Mouse (Mus musculus) embryonic facial prominence, embryonic 13.5 days (tissue): ENCODE results near the gene Il20. TPM values are rescaled to one million over a fixed set of nuclear protein-coding genes. Genes with fewer than 3 reads are reported as not detected.

Source experiments
- ATAC-seq: fragments of 200-750 bp; cut with Nextera tagmentation; 2 replicates; pipeline ENCODE4 v1.8.0; 2017; ENCODE audit warnings: low read depth; ENCODE audit not compliant: insufficient number of reproducible peaks, insufficient read depth, low FRiP score, low TSS enrichment
- H3K27ac ChIP-seq: fragments of 300-500 bp; sonication (generic); 2 replicates; pipeline ENCODE4 v1.5.1; 2015; ENCODE audit warnings: moderate library complexity, mild to moderate bottlenecking, inconsistent platforms
- H3K27me3 ChIP-seq: fragments of 300-500 bp; sonication (generic); 2 replicates; pipeline ENCODE4 v1.6.1; 2015; ENCODE audit warnings: mild to moderate bottlenecking, inconsistent platforms
- H3K36me3 ChIP-seq: fragments of 300-500 bp; sonication (generic); 2 replicates; pipeline ENCODE4 v1.6.1; 2015; ENCODE audit warnings: mild to moderate bottlenecking, inconsistent platforms
- H3K4me1 ChIP-seq: fragments of 300-500 bp; sonication (generic); 2 replicates; pipeline ENCODE4 v1.6.1; 2015; ENCODE audit warnings: inconsistent platforms
- H3K4me2 ChIP-seq: fragments of 300-500 bp; sonication (generic); 2 replicates; pipeline ENCODE4 v1.6.1; 2015; ENCODE audit warnings: moderate library complexity, mild to moderate bottlenecking, inconsistent platforms
- H3K4me3 ChIP-seq: fragments of 300-500 bp; sonication (generic); 2 replicates; pipeline ENCODE4 v1.5.1; 2015; ENCODE audit warnings: mild to moderate bottlenecking, inconsistent platforms
- H3K9ac ChIP-seq: fragments of 300-500 bp; sonication (generic); 2 replicates; pipeline ENCODE4 v1.6.1; 2015; ENCODE audit warnings: mild to moderate bottlenecking, inconsistent platforms
- H3K9me3 ChIP-seq: fragments of 300-500 bp; sonication (generic); 2 replicates; pipeline ENCODE4 v1.6.1; 2016; ENCODE audit warnings: inconsistent platforms
- WGBS: fragments of 180-500 bp; shearing (Covaris S2); methylation state at CpG from one replicate; pipeline ENCODE4 v1.1.7; 2015; ENCODE audit warnings: mixed read lengths; 5-methylcytosine and 5-hydroxymethylcytosine counted together
- polyA plus RNA-seq: library from polyadenylated mRNA; unstranded; fragments of >200 nt; fragmentation: Nextera tagmentation; extraction: Ambion mirVana; gene quantifications from 2 replicates; pipeline ENCODE4 v1.2.1, GENCODE M21; 2015

The Il20 gene
- polyA plus RNA-seq, 1 experiment from 2014 or later: not detected

DNA sequence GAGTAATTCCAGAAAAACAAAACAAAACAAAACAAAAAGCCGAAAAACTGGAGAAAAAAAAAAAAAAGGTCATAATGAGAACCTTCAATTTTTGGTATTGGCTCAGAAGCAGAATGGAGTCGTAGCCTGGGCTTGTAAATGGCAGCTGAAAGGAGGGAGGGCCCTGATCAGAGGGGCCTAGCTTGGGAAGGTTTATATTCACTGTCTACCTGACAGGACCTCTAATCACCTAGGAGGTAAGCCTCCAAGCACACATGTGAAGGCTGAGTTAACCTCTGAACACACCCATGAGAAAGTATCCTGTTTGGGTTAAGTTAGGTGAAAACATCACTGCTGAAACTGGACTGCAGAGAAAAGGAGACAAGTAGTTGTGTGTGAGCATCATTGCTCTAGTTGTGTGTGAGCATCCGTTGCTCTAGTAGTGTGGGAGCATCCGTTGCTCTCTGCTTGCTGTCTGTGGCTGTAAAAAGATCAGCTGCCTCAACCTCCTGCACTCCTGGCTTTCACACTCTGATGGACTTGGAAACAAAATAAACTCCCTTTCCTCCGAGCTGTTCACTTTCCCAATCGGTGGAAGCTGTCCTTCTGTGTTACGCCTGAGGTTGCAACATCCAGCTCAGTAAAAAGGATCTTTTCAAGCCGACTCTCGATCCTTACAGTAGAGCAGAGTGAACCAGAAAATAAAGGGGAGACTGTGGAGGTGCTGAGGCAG, 17.8 kb downstream of the Il20 start:
- Histone ChIP-seq H3K4me1 (peaks cover 7% of the 10 kb centered on the region; the same call in 1 of the 2 replicates), H3K9ac (no peak overlapping the region), H3K9me3 (no peaks in the 10 kb centered on the region), H3K4me2 (no peak overlapping the region), H3K36me3 (no peaks in the 10 kb centered on the region), H3K4me3 (no peak overlapping the region), H3K27me3 (no peaks in the 10 kb centered on the region), H3K27ac (no peak overlapping the region)
- WGBS: 68% methylated on average over 9 of the region's 9 CpGs
- ATAC-seq: no peak

DNA sequence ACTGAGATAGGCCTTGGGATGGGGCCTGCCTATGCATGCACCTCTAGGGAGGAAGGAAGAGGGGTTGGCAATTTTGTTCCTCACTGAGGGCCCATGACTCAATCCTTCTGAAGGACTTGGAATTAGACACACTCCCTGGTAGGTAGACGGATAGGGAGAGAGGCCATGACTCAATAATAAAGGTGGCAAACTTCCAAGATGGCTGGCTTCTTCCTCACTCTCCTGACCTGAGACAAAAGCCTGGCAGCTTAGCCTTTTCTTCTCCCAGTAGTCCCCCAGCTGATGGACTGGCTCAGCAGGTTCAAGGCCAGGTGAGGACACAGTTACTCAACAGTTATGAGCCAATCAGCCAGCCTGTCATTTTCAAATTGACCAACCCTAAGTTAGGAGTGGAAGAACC, 18.8 kb downstream of the Il20 start:
- ATAC-seq: no peak
- 69% methylated on average over 1 of the region's 1 CpGs for WGBS
- no peaks in the 10 kb centered on the region for H3K36me3 ChIP-seq

GRCm38 (mm10) chr1:130887354-130887753, 23.9 kb downstream of the Il20 start, which contains the start of gene Il24:
Gene Il24, minus strand, starts transcription at chr1:130887454.
- H3K27ac ChIP-seq: no peak within 1 kb of the TSS
- no peaks in the 10 kb centered on the region for H3K27me3 ChIP-seq
- no peak within 1 kb of the TSS for H3K4me2 ChIP-seq
- H3K4me1 ChIP-seq: no peaks in the 10 kb centered on the region
- no peak within 1 kb of the TSS for H3K9ac ChIP-seq
- H3K9me3 ChIP-seq: no peaks in the 10 kb centered on the region
- ATAC-seq: no peak
- no peaks in the 10 kb centered on the region for H3K36me3 ChIP-seq
- H3K4me3 ChIP-seq: no peak within 1 kb of the TSS

More for the DNA sequence above, 18.8 kb downstream of the Il20 start:
- H3K9ac ChIP-seq: no peak overlapping the region
- H3K4me2 ChIP-seq: no peak overlapping the region
- H3K27ac ChIP-seq: no peak overlapping the region
- H3K9me3 ChIP-seq: no peaks in the 10 kb centered on the region
- peaks cover 7% of the 10 kb centered on the region; the same call in 1 of the 2 replicates for H3K4me1 ChIP-seq
- no peaks in the 10 kb centered on the region for H3K27me3 ChIP-seq
- H3K4me3 ChIP-seq: no peak overlapping the region

DNA sequence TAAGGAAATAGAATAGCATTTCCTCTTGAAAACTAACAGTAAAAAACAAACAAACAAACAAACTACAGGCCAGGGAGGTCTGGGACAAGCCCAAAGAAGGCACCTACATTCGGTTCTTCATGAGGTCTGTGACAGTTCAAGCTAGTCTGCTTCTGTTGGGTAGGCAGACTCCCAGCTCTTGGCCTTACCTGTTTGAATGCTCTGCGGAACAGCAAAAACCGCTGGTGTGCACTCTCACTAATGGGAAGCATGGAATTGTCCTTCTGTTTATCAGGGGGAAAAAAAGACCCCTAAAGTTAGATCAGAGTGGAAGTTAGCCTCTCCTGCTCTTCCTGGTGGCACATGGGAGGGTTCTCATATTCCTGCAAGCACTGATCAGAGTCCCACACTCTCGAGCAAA, 28.1 kb downstream of the Il20 start:
- no peaks in the 10 kb centered on the region for H3K36me3 ChIP-seq
- H3K4me3 ChIP-seq: no peak overlapping the region
- 79% methylated on average over 4 of the region's 4 CpGs for WGBS
- H3K27me3 ChIP-seq: peaks cover 19% of the 10 kb centered on the region
- H3K9ac ChIP-seq: no peak overlapping the region
- H3K4me2 ChIP-seq: no peak overlapping the region
- H3K9me3 ChIP-seq: no peaks in the 10 kb centered on the region
- H3K27ac ChIP-seq: no peak overlapping the region
- peaks cover 3% of the 10 kb centered on the region; the same call in 1 of the 2 replicates for H3K4me1 ChIP-seq
- ATAC-seq: no peak

- no peaks in the 10 kb centered on the region for H3K36me3 ChIP-seq
These were observed 31.3 kb downstream of the Il20 start for GRCm38 (mm10) chr1:130879927-130880326.

GRCm38 (mm10) chr1:130877889-130878614, 33.2 kb downstream of the Il20 start:
- Histone ChIP-seq H3K9me3 (no peaks in the 10 kb centered on the region), H3K27ac (no peak overlapping the region), H3K4me2 (peak overlapping the region; percentile 92), H3K9ac (peak overlapping the region; percentile 65), H3K4me3 (peak overlapping the region; percentile 49), H3K36me3 (no peaks in the 10 kb centered on the region), H3K27me3 (peaks cover 31% of the 10 kb centered on the region), H3K4me1 (peaks cover 8% of the 10 kb centered on the region; the same call in 1 of the 2 replicates)
- 3% methylated on average over 41 of the region's 43 CpGs for WGBS
- ATAC-seq: peak; percentile 63; the same call in 1 of the 2 replicates

More at GRCm38 (mm10) chr1:130879927-130880326, 31.3 kb downstream of the Il20 start:
- no peak overlapping the region for H3K27ac ChIP-seq
- WGBS: 91% methylated on average over 7 of the region's 7 CpGs
- H3K9me3 ChIP-seq: no peaks in the 10 kb centered on the region
- no peak for ATAC-seq
- H3K4me3 ChIP-seq: no peak overlapping the region
- H3K27me3 ChIP-seq: peaks cover 31% of the 10 kb centered on the region
- H3K4me2 ChIP-seq: no peak overlapping the region
- H3K9ac ChIP-seq: no peak overlapping the region
- H3K4me1 ChIP-seq: peaks cover 8% of the 10 kb centered on the region; the same call in 1 of the 2 replicates

DNA sequence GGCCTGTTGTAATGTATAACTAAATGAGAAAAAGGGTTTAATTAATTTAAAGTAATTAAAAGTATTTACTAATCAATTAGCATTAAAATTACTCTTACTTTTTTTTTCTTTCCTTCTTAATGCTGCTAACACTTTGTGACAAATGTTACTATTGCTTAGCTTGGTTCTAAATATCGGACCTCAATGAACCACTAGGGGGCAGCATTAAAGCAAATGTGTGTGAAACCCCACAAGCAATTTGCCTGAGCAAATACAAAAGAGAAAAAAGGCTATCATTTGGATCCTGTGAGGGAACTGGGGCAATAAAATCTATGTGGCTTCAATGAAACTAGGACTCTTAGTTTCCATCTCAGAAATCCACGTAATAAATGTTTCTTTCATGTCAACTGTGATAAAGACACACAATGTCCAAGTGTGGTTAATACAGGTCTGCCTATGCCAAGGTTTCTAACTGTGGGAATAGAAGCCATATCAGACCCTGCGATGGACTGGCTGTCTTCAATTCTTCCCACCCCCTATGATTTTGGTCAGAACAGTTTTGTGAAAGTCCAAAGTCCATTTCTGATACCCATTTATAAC, 34.2 kb downstream of the Il20 start:
- Histone ChIP-seq H3K9me3 (no peaks in the 10 kb centered on the region), H3K27ac (no peak overlapping the region), H3K4me3 (no peak overlapping the region), H3K27me3 (peaks cover 31% of the 10 kb centered on the region), H3K36me3 (no peaks in the 10 kb centered on the region), H3K4me2 (no peak overlapping the region), H3K9ac (no peak overlapping the region), H3K4me1 (peaks cover 8% of the 10 kb centered on the region; the same call in 1 of the 2 replicates)
- 24% methylated on average over 3 of the region's 3 CpGs for WGBS
- no peak for ATAC-seq

- ATAC-seq: no peak
- Histone ChIP-seq H3K4me2 (no peak overlapping the region), H3K4me1 (peaks cover 8% of the 10 kb centered on the region; the same call in 1 of the 2 replicates), H3K27me3 (peaks cover 31% of the 10 kb centered on the region), H3K9ac (no peak overlapping the region), H3K36me3 (no peaks in the 10 kb centered on the region), H3K9me3 (no peaks in the 10 kb centered on the region), H3K4me3 (no peak overlapping the region), H3K27ac (no peak overlapping the region)
- 61% methylated on average over 3 of the region's 3 CpGs for WGBS
These were observed 35.3 kb downstream of the Il20 start for GRCm38 (mm10) chr1:130875910-130876309.

DNA sequence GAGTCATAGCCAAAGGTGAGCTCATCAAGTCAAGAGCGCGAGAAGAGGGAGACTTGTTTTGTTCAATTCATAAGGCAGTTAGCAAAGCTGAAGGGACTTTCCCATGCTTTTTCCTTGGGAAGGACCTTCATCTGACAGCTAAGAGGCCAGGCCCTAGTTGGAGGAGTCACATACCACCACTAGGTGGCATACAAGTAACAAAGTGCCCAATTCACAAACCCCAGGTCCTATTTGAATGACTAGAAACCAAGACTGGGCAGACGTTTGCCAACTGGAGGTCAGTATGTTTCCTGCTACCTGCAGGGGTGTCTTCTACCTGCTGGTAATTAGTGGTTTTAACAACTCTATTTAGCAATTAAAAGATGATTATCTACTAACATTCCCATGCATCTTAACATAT, 36.1 kb downstream of the Il20 start:
- no peak for ATAC-seq
- WGBS: 41% methylated on average over 3 of the region's 3 CpGs

DNA sequence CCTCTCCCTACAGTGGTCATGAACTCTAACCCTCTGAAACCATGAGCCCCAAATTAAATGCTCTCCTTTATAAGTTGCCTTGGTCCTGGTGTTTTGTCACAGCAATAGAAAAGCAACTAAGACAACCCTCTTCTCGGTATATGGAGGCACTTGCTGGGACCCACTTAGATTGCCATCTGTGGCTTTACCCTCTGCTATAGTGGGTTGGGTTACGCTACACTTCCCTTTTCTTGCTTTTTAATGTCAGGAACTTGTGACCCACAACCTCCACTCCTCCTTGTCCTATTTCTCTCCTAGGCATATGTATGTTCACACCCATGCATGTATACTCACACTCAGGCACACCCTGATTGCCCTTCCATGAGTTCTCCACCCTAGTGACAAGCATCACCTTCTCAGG, 38.3 kb downstream of the Il20 start:
- Histone ChIP-seq H3K27me3 (peaks cover 9% of the 10 kb centered on the region), H3K27ac (no peak overlapping the region), H3K4me3 (no peak overlapping the region), H3K9ac (no peak overlapping the region), H3K4me1 (peaks cover 2% of the 10 kb centered on the region; the same call in 1 of the 2 replicates), H3K9me3 (no peaks in the 10 kb centered on the region), H3K36me3 (no peaks in the 10 kb centered on the region), H3K4me2 (no peak overlapping the region)
- 87% methylated on average over 2 of the region's 2 CpGs for WGBS
- no peak for ATAC-seq

More for the DNA sequence above, 36.1 kb downstream of the Il20 start:
- H3K27me3 ChIP-seq: peaks cover 29% of the 10 kb centered on the region
- H3K27ac ChIP-seq: no peak overlapping the region
- H3K36me3 ChIP-seq: no peaks in the 10 kb centered on the region
- peaks cover 8% of the 10 kb centered on the region; the same call in 1 of the 2 replicates for H3K4me1 ChIP-seq
- H3K4me2 ChIP-seq: no peak overlapping the region
- H3K9me3 ChIP-seq: no peaks in the 10 kb centered on the region
- H3K9ac ChIP-seq: no peak overlapping the region
- H3K4me3 ChIP-seq: no peak overlapping the region

DNA sequence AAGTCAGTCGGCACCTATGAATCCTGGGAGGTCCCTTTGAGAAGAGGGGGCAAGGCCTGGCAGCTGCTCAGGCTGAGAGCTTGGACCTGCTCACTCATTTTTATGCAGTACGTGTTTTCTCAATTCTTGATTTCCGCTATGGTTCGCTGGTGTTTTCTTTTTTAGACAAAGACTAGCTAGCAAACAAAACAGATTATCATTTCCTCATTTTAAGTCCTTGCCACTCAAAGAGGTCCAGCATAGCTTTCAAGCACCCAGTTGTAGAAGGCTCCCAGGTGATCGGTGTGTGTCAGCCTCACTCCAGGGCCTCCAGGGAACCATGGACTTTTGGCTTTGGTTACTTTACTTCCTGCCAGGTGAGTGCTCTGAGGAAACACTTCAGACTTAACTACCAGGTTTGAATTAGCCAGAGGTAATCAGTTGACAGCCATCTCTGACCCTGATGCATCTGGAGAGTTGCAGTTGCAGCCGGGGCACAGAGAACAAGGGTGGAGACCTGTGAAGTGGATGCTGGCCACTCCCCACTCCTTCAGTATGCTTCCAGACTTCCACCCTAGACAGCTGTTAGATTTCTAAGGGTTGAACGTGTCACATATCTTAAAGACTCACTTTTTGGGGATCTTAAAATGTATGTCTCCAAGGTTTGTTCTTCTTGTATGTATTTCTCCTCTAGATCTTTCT, 45.6 kb downstream of the Il20 start, which contains the start of gene Fcmr:
Gene Fcmr, plus strand, starts transcription at position 129 of the 681 bp plus-strand sequence.
- H3K9ac ChIP-seq: no peak within 1 kb of the TSS
- no peak for ATAC-seq

More for the DNA sequence above, 45.6 kb downstream of the Il20 start, which contains the start of gene Fcmr:
- no peak within 1 kb of the TSS for H3K4me3 ChIP-seq
- H3K4me2 ChIP-seq: no peak within 1 kb of the TSS
- 81% methylated on average over 7 of the region's 7 CpGs for WGBS
- no peak within 1 kb of the TSS for H3K27ac ChIP-seq
- no peaks in the 10 kb centered on the region for H3K36me3 ChIP-seq
- no peaks in the 10 kb centered on the region for H3K9me3 ChIP-seq
- no peaks in the 10 kb centered on the region for H3K4me1 ChIP-seq
- H3K27me3 ChIP-seq: no peaks in the 10 kb centered on the region
